Mouse (Mus musculus): Measurements from ENCODE around the gene Olfr722. TPM values are rescaled to one million over a fixed set of nuclear protein-coding genes. Genes with fewer than 3 reads are reported as not detected.

Gene Olfr722
- not detected for polyA plus RNA-seq (2014; fragmentation: Illumina TruSeq; extraction: RNeasy Lipid Tissue Mini Kit (QIAGEN cat#74804))

GRCm38 (mm10) chr14:49901899-49902298, at the start of gene Olfr722:
Olfr722 (minus strand) TSS chr14:49901999.

GRCm38 (mm10) chr14:49931687-49932086, 29.9 kb upstream of the Olfr722 start, which contains the start of gene Olfr723:
Olfr723 (minus strand) TSS chr14:49931787.

Other genes with a start within 250 kb of the Olfr722 start
- 10.9 TPM for gene Armh4, start 118.6 kb downstream of the Olfr722 start, polyA plus RNA-seq (2014; fragmentation: Illumina TruSeq; extraction: RNeasy Lipid Tissue Mini Kit (QIAGEN cat#74804))
- not detected for gene Olfr723, start 29.8 kb upstream of the Olfr722 start, polyA plus RNA-seq (2014; fragmentation: Illumina TruSeq; extraction: RNeasy Lipid Tissue Mini Kit (QIAGEN cat#74804))
- gene Olfr724, start 61.3 kb upstream of the Olfr722 start, polyA plus RNA-seq (2014; fragmentation: Illumina TruSeq; extraction: RNeasy Lipid Tissue Mini Kit (QIAGEN cat#74804)): not detected
- gene Olfr725, start 138.4 kb upstream of the Olfr722 start, polyA plus RNA-seq (2014; fragmentation: Illumina TruSeq; extraction: RNeasy Lipid Tissue Mini Kit (QIAGEN cat#74804)): not detected
- gene Olfr726, start 189.0 kb upstream of the Olfr722 start, polyA plus RNA-seq (2014; fragmentation: Illumina TruSeq; extraction: RNeasy Lipid Tissue Mini Kit (QIAGEN cat#74804)): not detected
- not detected for gene Olfr727, start 221.2 kb upstream of the Olfr722 start, polyA plus RNA-seq (2014; fragmentation: Illumina TruSeq; extraction: RNeasy Lipid Tissue Mini Kit (QIAGEN cat#74804))
- gene Olfr728, start 240.7 kb upstream of the Olfr722 start, polyA plus RNA-seq (2014; fragmentation: Illumina TruSeq; extraction: RNeasy Lipid Tissue Mini Kit (QIAGEN cat#74804)): not detected

Data from ovary, adult 10 weeks (tissue).